Mouse (Mus musculus): ENCODE measurements around the gene Nlgn1.
"Not testable (repeated sequence)": the region's sequence is repeated elsewhere in the genome, so short reads cannot be mapped to it uniquely, and the experiment has no call there.

The Nlgn1 gene

GRCm38 (mm10) chr3:25597513-25597912 is 734.7 kb downstream of the Nlgn1 start:
- no peak for DNase-seq

- no peak for DNase-seq
Measured at GRCm38 (mm10) chr3:25575526-25575925, 756.7 kb downstream of the Nlgn1 start.

- no peak for DNase-seq
Measured at GRCm38 (mm10) chr3:25574840-25575239, 757.4 kb downstream of the Nlgn1 start.

GRCm38 (mm10) chr3:25558513-25558912 is 773.7 kb downstream of the Nlgn1 start:
- DNase-seq: not testable (repeated sequence)

- not testable (repeated sequence) for DNase-seq
Measured at GRCm38 (mm10) chr3:25549097-25549496, 783.2 kb downstream of the Nlgn1 start.

GRCm38 (mm10) chr3:25524236-25524635 is 808.0 kb downstream of the Nlgn1 start:
- not testable (repeated sequence) for DNase-seq

GRCm38 (mm10) chr3:25463051-25463450 is 869.2 kb downstream of the Nlgn1 start:
- DNase-seq: no peak

GRCm38 (mm10) chr3:25456250-25456860 is 875.9 kb downstream of the Nlgn1 start:
- no peak for DNase-seq

- DNase-seq: no peak
Measured at GRCm38 (mm10) chr3:25452314-25452713, 879.9 kb downstream of the Nlgn1 start.

- no peak for DNase-seq
Measured at GRCm38 (mm10) chr3:25450471-25450870, 881.8 kb downstream of the Nlgn1 start.

GRCm38 (mm10) chr3:25449356-25449755 is 882.9 kb downstream of the Nlgn1 start:
- DNase-seq: no peak

GRCm38 (mm10) chr3:25447181-25447580 is 885.1 kb downstream of the Nlgn1 start:
- no peak for DNase-seq

GRCm38 (mm10) chr3:25443657-25444056 is 888.6 kb downstream of the Nlgn1 start:
- DNase-seq: no peak

- DNase-seq: no peak
Measured at GRCm38 (mm10) chr3:25442617-25443016, 889.6 kb downstream of the Nlgn1 start.

GRCm38 (mm10) chr3:25426931-25427330 is 905.3 kb downstream of the Nlgn1 start:
- DNase-seq: no peak

- no peak for DNase-seq
Measured at GRCm38 (mm10) chr3:25412003-25412402, 920.3 kb downstream of the Nlgn1 start.
